Mouse (Mus musculus) MEL (cell line): ENCODE measurements around the gene Ovca2. TPM values are rescaled to one million over a fixed set of nuclear protein-coding genes. Genes with fewer than 3 reads are reported as not detected.
A peak's percentile ranks its signal among the peaks of the same experiment; 100 is the strongest.

Experiments used
- DNase-seq: peaks from one replicate; pipeline ENCODE4 v3.0.0; 2011; ENCODE audit warnings: low read depth, low spot score
- H3K27ac ChIP-seq: 2 replicates; pipeline ENCODE4 v1.5.1; 2012; ENCODE audit warnings: low read depth, mild to moderate bottlenecking, control low read depth, low read length, moderate library complexity; ENCODE audit not compliant: control insufficient read depth
- H3K27me3 ChIP-seq, 2 experiments: fragments of 150-350 bp in 1 of 2; sonication (generic) in 1 of 2; 2 replicates each; pipeline ENCODE4 v1.6.1; 2012; ENCODE audit warnings: low read length in 2 of 2, mild to moderate bottlenecking in 2 of 2, improper control_type of control experiment in 1 of 2, moderate library complexity in 1 of 2; ENCODE audit not compliant: insufficient read depth in 2 of 2, control insufficient read depth in 1 of 2
- H3K36me3 ChIP-seq, 2 experiments: 2 replicates each; pipeline ENCODE4 v1.6.1; 2012 to 2014; ENCODE audit warnings: low read length in 2 of 2, improper control_type of control experiment in 1 of 2, inconsistent platforms in 1 of 2, mild to moderate bottlenecking in 1 of 2; ENCODE audit not compliant: insufficient read depth in 2 of 2, control insufficient read depth in 1 of 2
- H3K4me1 ChIP-seq, 2 experiments: fragments of 150-350 bp in 1 of 2; sonication (generic) in 1 of 2; 2 replicates each; pipeline ENCODE4 v1.6.1; 2012; ENCODE audit warnings: low read length in 2 of 2, improper control_type of control experiment in 1 of 2, mild to moderate bottlenecking in 1 of 2; ENCODE audit not compliant: insufficient read depth in 2 of 2, control insufficient read depth in 1 of 2
- H3K4me3 ChIP-seq, 2 experiments: fragments of 150-350 bp in 1 of 2; sonication (generic) in 1 of 2; 2 replicates each; pipeline ENCODE4 v1.5.1; 2012; ENCODE audit warnings: low read depth in 2 of 2, low read length in 2 of 2, mild to moderate bottlenecking in 2 of 2, moderate library complexity in 2 of 2, control low read depth in 1 of 2, improper control_type of control experiment in 1 of 2; ENCODE audit not compliant: control insufficient read depth in 1 of 2, insufficient read depth in 1 of 2
- H3K79me2 ChIP-seq: 2 replicates; pipeline ENCODE4 v1.6.1; 2012; ENCODE audit warnings: mild to moderate bottlenecking, low read length, moderate library complexity; ENCODE audit not compliant: control insufficient read depth, poor library complexity, insufficient read depth
- H3K9ac ChIP-seq: 2 replicates; pipeline ENCODE4 v1.6.1; 2012; ENCODE audit warnings: low read depth, mild to moderate bottlenecking, control low read depth, low read length, moderate library complexity; ENCODE audit not compliant: control insufficient read depth, poor library complexity, severe bottlenecking
- H3K9me3 ChIP-seq: fragments of 150-350 bp; sonication (generic); replicated peaks from 2 replicates; pipeline ENCODE4 v1.6.1; 2012; ENCODE audit warnings: mild to moderate bottlenecking, low read length, improper control_type of control experiment, moderate library complexity; ENCODE audit not compliant: insufficient read depth
- BHLHE40 ChIP-seq: IDR thresholded peaks from 2 replicates; pipeline ENCODE4 v1.6.1; 2012; ENCODE audit warnings: low read depth, mild to moderate bottlenecking, inconsistent platforms, low read length, improper control_type of control experiment, borderline replicate concordance
- CHD2 ChIP-seq: IDR thresholded peaks from 2 replicates; pipeline ENCODE4 v1.6.1; 2011; ENCODE audit warnings: low read length, improper control_type of control experiment
- CTCF ChIP-seq, 3 experiments: IDR thresholded peaks in 2 of 3; conservative IDR thresholded peaks in 1 of 3; 2 replicates each; pipeline ENCODE4 v1.5.1; 2011 to 2012; ENCODE audit warnings: low read length in 3 of 3, low read depth in 2 of 3, mild to moderate bottlenecking in 2 of 3, improper control_type of control experiment in 1 of 3, inconsistent platforms in 1 of 3, mixed read lengths in 1 of 3, moderate library complexity in 1 of 3; ENCODE audit not compliant: control insufficient read depth in 1 of 3, insufficient read depth in 1 of 3, poor library complexity in 1 of 3, severe bottlenecking in 1 of 3
- E2F4 ChIP-seq: IDR thresholded peaks from 2 replicates; pipeline ENCODE4 v1.6.1; 2011; ENCODE audit warnings: low read depth, low read length, improper control_type of control experiment, borderline replicate concordance
- ELF1 ChIP-seq: IDR thresholded peaks from 2 replicates; pipeline ENCODE4 v1.6.1; 2014; ENCODE audit warnings: low read depth, mild to moderate bottlenecking, inconsistent platforms, low read length, improper control_type of control experiment, moderate library complexity
- GABPA ChIP-seq: IDR thresholded peaks from 2 replicates; pipeline ENCODE4 v1.6.1; 2012; ENCODE audit warnings: low read depth, mild to moderate bottlenecking, inconsistent platforms, low read length, improper control_type of control experiment, moderate library complexity
- GATA1 ChIP-seq: IDR thresholded peaks from 2 replicates; pipeline ENCODE4 v1.6.1; 2011; ENCODE audit warnings: low read depth, low read length, improper control_type of control experiment
- HCFC1 ChIP-seq: IDR thresholded peaks from 2 replicates; pipeline ENCODE4 v1.6.1; 2012; ENCODE audit warnings: low read depth, mild to moderate bottlenecking, inconsistent platforms, low read length, improper control_type of control experiment, moderate library complexity
- JUND ChIP-seq: IDR thresholded peaks from 2 replicates; pipeline ENCODE4 v1.6.1; 2011; ENCODE audit warnings: low read depth, mild to moderate bottlenecking, improper control_type of control experiment, low read length
- KAT2A ChIP-seq: conservative IDR thresholded peaks from 2 replicates; pipeline ENCODE4 v1.6.1; 2012; ENCODE audit warnings: low read depth, low read length, improper control_type of control experiment, inconsistent platforms
- MAFK ChIP-seq: IDR thresholded peaks from 2 replicates; pipeline ENCODE4 v1.6.1; 2011; ENCODE audit warnings: low read depth, mild to moderate bottlenecking, low read length, improper control_type of control experiment, borderline replicate concordance
- MAX ChIP-seq: IDR thresholded peaks from 2 replicates; pipeline ENCODE4 v1.6.1; 2011; ENCODE audit warnings: low read length, improper control_type of control experiment
- MXI1 ChIP-seq: IDR thresholded peaks from 2 replicates; pipeline ENCODE4 v1.6.1; 2011; ENCODE audit warnings: mild to moderate bottlenecking, low read depth, low read length, improper control_type of control experiment
- MYB ChIP-seq: IDR thresholded peaks from 2 replicates; pipeline ENCODE4 v1.6.1; 2011; ENCODE audit warnings: mild to moderate bottlenecking, low read depth, low read length, improper control_type of control experiment
- MYC ChIP-seq: IDR thresholded peaks from 2 replicates; pipeline ENCODE4 v1.6.1; 2011; ENCODE audit warnings: low read depth, mild to moderate bottlenecking, low read length, improper control_type of control experiment, moderate library complexity
- POLR2AphosphoS2 ChIP-seq: IDR thresholded peaks from 2 replicates; pipeline ENCODE4 v1.6.1; 2011; ENCODE audit warnings: low read length, improper control_type of control experiment
- POLR2AphosphoS5 ChIP-seq: IDR thresholded peaks from 2 replicates; pipeline ENCODE4 v1.6.1; 2012; ENCODE audit warnings: low read depth, borderline replicate concordance, mild to moderate bottlenecking, inconsistent platforms, low read length, moderate library complexity, mixed read lengths
- RAD21 ChIP-seq: IDR thresholded peaks from 2 replicates; pipeline ENCODE4 v1.6.1; 2011; ENCODE audit warnings: mild to moderate bottlenecking, low read depth, low read length, improper control_type of control experiment
- SMC3 ChIP-seq: IDR thresholded peaks from 2 replicates; pipeline ENCODE4 v1.6.1; 2011; ENCODE audit warnings: low read depth, low read length, improper control_type of control experiment
- TBP ChIP-seq: IDR thresholded peaks from 2 replicates; pipeline ENCODE4 v1.8.0; 2011; ENCODE audit warnings: low read depth, low read length, improper control_type of control experiment
- UBTF ChIP-seq: IDR thresholded peaks from 2 replicates; pipeline ENCODE4 v1.6.1; 2012; ENCODE audit warnings: low read depth, mild to moderate bottlenecking, inconsistent platforms, low read length, improper control_type of control experiment, moderate library complexity, borderline replicate concordance; ENCODE audit not compliant: insufficient read depth
- ZC3H11A ChIP-seq: IDR thresholded peaks from 2 replicates; pipeline ENCODE4 v1.6.1; 2012; ENCODE audit warnings: low read depth, mild to moderate bottlenecking, inconsistent platforms, low read length, improper control_type of control experiment
- ZNF384 ChIP-seq: IDR thresholded peaks from 2 replicates; pipeline ENCODE4 v1.6.1; 2012; ENCODE audit warnings: low read depth, mild to moderate bottlenecking, inconsistent platforms, low read length, improper control_type of control experiment
- polyA plus RNA-seq, 2 experiments: library from polyadenylated mRNA; stranded (reverse) in 1 of 2; unstranded in 1 of 2; fragments of >175 nt in 1 of 2; fragments of >200 nt in 1 of 2; gene quantifications; 2 replicates each; pipeline versions ENCODE4 v1.2.1 to v1.2.4; 2012; ENCODE audit warnings: low replicate concordance in 2 of 2, low read depth in 1 of 2; ENCODE audit not compliant: insufficient read length in 2 of 2, insufficient read depth in 1 of 2, missing spikeins in 1 of 2
- total RNA-seq: library from RNA; depleted of rRNA; stranded (reverse); fragments of 300-350 nt; gene quantifications from 2 replicates; pipeline ENCODE4 v1.2.3, GENCODE M21; 2012

Gene Ovca2
- total and polyA plus RNA-seq, 3 experiments, result 23.1 to 33.1 TPM; not detected in 1

DNA sequence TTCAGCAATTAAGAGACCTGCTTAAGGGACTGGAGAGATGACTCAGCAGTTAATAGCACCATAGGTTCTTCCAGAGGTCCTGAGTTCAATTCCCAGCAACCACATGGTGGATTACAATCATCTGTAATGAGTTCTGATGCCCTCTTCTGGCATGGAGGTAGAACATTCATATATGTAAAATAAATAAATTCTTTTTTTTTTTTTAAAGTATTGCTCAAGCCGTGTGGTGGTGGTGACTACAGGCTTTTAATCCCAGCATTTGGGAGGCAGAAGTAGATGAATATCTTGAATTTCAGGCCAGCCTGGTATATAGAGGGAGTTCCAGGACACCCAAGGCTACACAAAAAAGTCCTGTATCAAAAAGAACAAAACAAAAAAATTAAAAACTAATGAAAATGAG, 28.3 kb downstream of the Ovca2 start:
- no peak for DNase-seq
- TF ChIP-seq MYC, result peak; percentile 53; the same call in 1 of the 2 replicates
- no peak for TF ChIP-seq MXI1
- TF ChIP-seq RAD21, result peak; percentile 17
- no peak for TF ChIP-seq POLR2AphosphoS5
- peak; percentile 40 for TF ChIP-seq SMC3
- TF ChIP-seq GATA1, result no peak
- TF ChIP-seq POLR2AphosphoS2, result no peak
- peak in 1 of 3 experiments; percentile 36; a peak in 2 of 6 replicates for TF ChIP-seq CTCF (IDR thresholded peaks at IDR 0.05 in 2 of 3, conservative IDR thresholded peaks at IDR 0.05 in 1 of 3; ENCODE audit: control insufficient read depth in 1 of 3, insufficient read depth in 1 of 3, low read depth in 2 of 3, low read length in 3 of 3, poor library complexity in 1 of 3, severe bottlenecking in 1 of 3)
- TF ChIP-seq ELF1, result no peak
- TF ChIP-seq KAT2A, result no peak
- no peak for TF ChIP-seq CHD2
- TF ChIP-seq JUND, result no peak
- TF ChIP-seq ZNF384, result peak; percentile 76
- H3K27ac ChIP-seq, result no peak overlapping the region
- no peaks in the 10 kb centered on the region for H3K9me3 ChIP-seq
- H3K27me3 ChIP-seq, result no peaks in the 10 kb centered on the region
- H3K36me3 ChIP-seq, result peaks cover 9 to 17% of the 10 kb centered on the region in 2 experiments
- no peak overlapping the region for H3K9ac ChIP-seq
- no peaks in the 10 kb centered on the region for H3K79me2 ChIP-seq
- peaks cover 8 to 21% of the 10 kb centered on the region in 2 experiments for H3K4me1 ChIP-seq
- H3K4me3 ChIP-seq, result no peak overlapping the region

DNA sequence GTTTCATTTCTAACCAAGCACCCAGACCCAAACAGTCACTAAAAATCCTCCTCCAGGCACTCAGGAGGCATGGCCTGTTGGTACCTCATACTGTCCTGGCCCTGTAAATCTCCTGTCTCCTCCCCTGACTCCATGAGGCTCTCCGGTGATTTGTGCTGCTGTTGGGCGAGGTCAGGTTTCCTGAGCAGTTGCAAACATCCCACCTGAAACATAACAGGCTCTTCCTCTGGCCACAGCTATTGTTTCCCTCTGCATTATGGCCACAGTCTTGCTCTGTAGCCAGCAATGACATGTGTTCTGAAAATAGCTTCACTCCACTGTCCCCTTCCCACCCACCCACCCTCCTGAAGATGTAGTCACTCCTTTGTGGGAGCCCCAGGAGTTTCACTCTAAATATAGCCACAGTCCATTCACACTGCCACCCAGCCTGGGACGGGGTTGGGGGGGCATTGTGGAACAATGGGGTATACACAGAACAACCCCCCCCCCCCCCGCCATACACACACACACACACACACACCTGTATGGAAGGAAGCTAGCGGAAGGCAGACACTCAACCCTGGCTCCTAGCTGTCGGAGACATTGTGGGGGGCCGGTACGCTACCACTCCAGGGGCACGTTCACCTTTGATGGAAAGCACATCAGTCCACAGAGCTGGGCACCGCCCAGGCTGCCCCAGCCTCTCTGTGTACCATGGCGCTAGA, 30.2 kb downstream of the Ovca2 start:
- Histone ChIP-seq H3K4me3 (no peak overlapping the region), H3K9me3 (no peaks in the 10 kb centered on the region), H3K79me2 (no peaks in the 10 kb centered on the region), H3K4me1 (peaks cover 4 to 10% of the 10 kb centered on the region in 2 experiments; a peak in 3 of 4 replicates), H3K27me3 (no peaks in the 10 kb centered on the region), H3K9ac (no peak overlapping the region), H3K27ac (no peak overlapping the region), H3K36me3 (peaks cover 7 to 14% of the 10 kb centered on the region in 2 experiments)
- no peak for DNase-seq
- TF ChIP-seq JUND (no peak), TBP (no peak), MYC (no peak), MYB (no peak), E2F4 (no peak), GABPA (no peak), POLR2AphosphoS2 (no peak), UBTF (no peak), MAX (no peak), HCFC1 (no peak), ZC3H11A (no peak), BHLHE40 (no peak), MAFK (no peak)
- TF ChIP-seq, all 39 proteins: peak for 0
